Mouse (Mus musculus): Measurements from ENCODE around the gene H2-T3. TPM values are rescaled to one million over a fixed set of nuclear protein-coding genes. Genes with fewer than 3 reads are reported as not detected.
A peak's percentile ranks its signal among the peaks of the same experiment; 100 is the strongest.
"Not testable (repeated sequence)": the region's sequence is repeated elsewhere in the genome, so short reads cannot be mapped to it uniquely, and the experiment has no call there.

H2-T3 gene
- polyA plus RNA-seq (2015; fragmentation: Nextera tagmentation; extraction: Ambion mirVana): 0.12 TPM in 2 replicates

DNA sequence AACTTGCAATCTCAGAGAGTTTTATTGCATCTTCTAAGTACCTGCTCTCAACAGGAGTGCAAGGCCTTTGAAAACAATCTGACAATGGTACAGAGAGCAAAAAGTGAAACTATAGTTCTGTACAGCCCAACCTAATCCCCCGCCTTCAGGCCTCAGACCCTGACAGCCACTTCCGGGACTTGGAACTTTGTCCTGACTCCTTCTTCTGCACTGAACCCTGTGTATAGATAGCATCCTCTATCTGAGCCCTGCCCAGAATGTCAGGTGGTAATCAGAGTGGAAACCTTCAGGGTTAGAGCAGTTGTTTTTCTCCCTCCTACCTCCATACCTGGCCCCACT, at the start of gene H2-T3:
H2-T3 (minus strand) TSS at position 119 of the 339 bp plus-strand sequence.
- TF ChIP-seq EP300 (IDR thresholded peaks at IDR 0.05) (no peak), CTCF (IDR thresholded peaks at IDR 0.05) (no peak)
- Histone ChIP-seq H3K36me3 (ENCODE audit: insufficient read depth, low read length) (no peaks in the 10 kb centered on the region), H3K4me2 (replicated peaks; ENCODE audit: low read depth, low read length) (no peak within 1 kb of the TSS), H3K27me3 (replicated peaks; ENCODE audit: insufficient read depth, low read length) (no peaks in the 10 kb centered on the region), H3K9me3 (ENCODE audit: low read length) (no peaks in the 10 kb centered on the region), H3K27ac (ENCODE audit: low read length) (no peak within 1 kb of the TSS), H3K4me3 (ENCODE audit: low read depth, low read length) (no peak within 1 kb of the TSS), H3K9ac (replicated peaks; ENCODE audit: low read depth) (no peak within 1 kb of the TSS), H3K4me1 (ENCODE audit: insufficient read depth, low read depth, low read length) (no peaks in the 10 kb centered on the region)
- ATAC-seq: no peak
- WGBS: 62% methylated on average over 2 of the region's 2 CpGs
- DNase-seq (ENCODE audit: low spot score): no peak

DNA sequence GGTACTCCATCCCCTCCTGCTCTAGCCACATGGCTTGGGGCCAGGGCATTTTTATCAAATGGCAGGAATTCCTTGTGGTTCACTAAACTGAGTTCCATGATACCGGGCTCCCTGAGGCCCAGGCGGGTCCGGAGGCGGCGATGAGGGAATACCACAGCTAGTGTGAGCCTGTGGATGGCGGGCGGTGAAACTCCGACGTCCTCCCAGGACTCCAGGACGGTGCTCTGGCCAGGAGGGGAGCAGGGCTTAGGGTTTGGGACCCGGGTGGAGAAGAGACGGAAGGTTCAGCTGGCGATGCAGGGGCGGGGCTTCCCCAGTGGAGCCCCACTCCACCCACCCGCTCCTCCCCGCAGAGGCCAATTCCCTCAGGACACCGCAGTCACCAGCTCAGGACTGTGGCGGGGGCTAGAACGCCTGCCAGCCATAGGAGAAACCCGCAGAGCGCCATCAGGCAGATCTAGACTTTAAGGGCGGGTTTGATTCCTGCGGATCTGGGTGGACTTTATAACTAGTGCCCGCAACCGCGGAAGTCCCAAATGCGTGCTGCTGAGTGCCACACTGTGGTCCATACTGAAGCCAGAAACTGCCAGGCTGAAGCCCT, 47.3 kb upstream of the H2-T3 start:
- WGBS: 1% methylated on average over 26 of the region's 27 CpGs
- ATAC-seq (peak; percentile 72), DNase-seq (ENCODE audit: low spot score) (no peak)
- no peaks in the 10 kb centered on the region for H3K36me3 ChIP-seq (ENCODE audit: insufficient read depth, low read length)
- no peak overlapping the region for H3K27ac ChIP-seq (ENCODE audit: low read length)
- H3K4me1 ChIP-seq (ENCODE audit: insufficient read depth, low read depth, low read length): no peaks in the 10 kb centered on the region
- no peak for TF ChIP-seq CTCF (IDR thresholded peaks at IDR 0.05)
- TF ChIP-seq EP300 (IDR thresholded peaks at IDR 0.05): no peak
- peak overlapping the region; percentile 32; the same call in 1 of the 2 replicates for H3K9ac ChIP-seq (replicated peaks; ENCODE audit: low read depth)
- peak overlapping the region; percentile 39 for H3K4me3 ChIP-seq (ENCODE audit: low read depth, low read length)
- H3K9me3 ChIP-seq (ENCODE audit: low read length): no peaks in the 10 kb centered on the region
- peak overlapping the region; percentile 66 for H3K4me2 ChIP-seq (replicated peaks; ENCODE audit: low read depth, low read length)
- no peaks in the 10 kb centered on the region for H3K27me3 ChIP-seq (replicated peaks; ENCODE audit: insufficient read depth, low read length)

DNA sequence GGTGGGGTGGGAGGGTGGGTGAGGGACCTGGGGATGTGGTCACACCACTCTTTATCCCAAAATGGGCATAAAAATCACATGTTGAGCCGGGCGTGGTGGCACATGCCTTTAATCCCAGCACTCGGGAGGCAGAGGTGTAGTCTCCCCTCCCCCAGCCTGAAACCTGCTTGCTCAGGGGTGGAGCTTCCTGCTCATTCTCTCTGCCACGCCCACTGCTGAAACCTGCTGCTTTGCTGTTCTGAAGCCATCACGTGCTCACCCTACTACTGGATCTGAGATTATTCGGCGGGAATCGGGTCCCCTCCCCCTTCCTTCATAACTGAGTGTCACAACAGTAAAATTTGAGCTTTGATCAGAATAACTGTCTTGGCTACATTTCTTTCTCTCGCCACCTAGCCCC, 45.2 kb upstream of the H2-T3 start:
- H3K9ac ChIP-seq (replicated peaks; ENCODE audit: low read depth); H3K4me3 ChIP-seq (ENCODE audit: low read depth, low read length); ATAC-seq; H3K27me3 ChIP-seq (replicated peaks; ENCODE audit: insufficient read depth, low read length); H3K36me3 ChIP-seq (ENCODE audit: insufficient read depth, low read length); H3K4me2 ChIP-seq (replicated peaks; ENCODE audit: low read depth, low read length); DNase-seq (ENCODE audit: low spot score); H3K4me1 ChIP-seq (ENCODE audit: insufficient read depth, low read depth, low read length); H3K27ac ChIP-seq (ENCODE audit: low read length); H3K9me3 ChIP-seq (ENCODE audit: low read length): not testable (repeated sequence)
- WGBS: 12% methylated on average over 8 of the region's 9 CpGs

DNA sequence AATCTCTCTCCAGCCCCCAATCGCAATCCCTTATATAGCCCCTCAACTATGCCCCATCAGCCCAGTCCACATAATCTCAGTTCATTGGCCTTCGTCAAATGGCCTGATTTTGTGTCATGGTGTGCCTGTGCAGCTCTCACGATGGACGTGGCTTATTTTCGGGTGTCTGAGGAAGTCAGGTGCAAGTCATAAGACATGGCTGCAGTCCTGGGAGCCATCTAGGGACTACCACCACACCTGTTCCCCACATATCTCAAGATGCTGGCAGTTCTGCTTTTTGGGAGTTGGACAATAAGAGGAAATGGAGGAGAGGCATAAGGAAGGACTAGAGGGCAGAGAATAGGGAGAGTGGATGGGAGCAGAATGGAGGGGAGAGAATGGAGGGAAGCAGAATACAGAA, 43.5 kb upstream of the H2-T3 start:
- Histone ChIP-seq H3K27ac (ENCODE audit: low read length) (no peak overlapping the region), H3K27me3 (replicated peaks; ENCODE audit: insufficient read depth, low read length) (peaks cover 7% of the 10 kb centered on the region), H3K4me3 (ENCODE audit: low read depth, low read length) (no peak overlapping the region), H3K36me3 (ENCODE audit: insufficient read depth, low read length) (no peaks in the 10 kb centered on the region), H3K9ac (replicated peaks; ENCODE audit: low read depth) (no peak overlapping the region), H3K9me3 (ENCODE audit: low read length) (no peaks in the 10 kb centered on the region), H3K4me2 (replicated peaks; ENCODE audit: low read depth, low read length) (no peak overlapping the region), H3K4me1 (ENCODE audit: insufficient read depth, low read depth, low read length) (no peaks in the 10 kb centered on the region)
- ATAC-seq: no peak
- TF ChIP-seq CTCF (IDR thresholded peaks at IDR 0.05): no peak
- TF ChIP-seq EP300 (IDR thresholded peaks at IDR 0.05): no peak
- WGBS: 74% methylated on average over 5 of the region's 5 CpGs
- no peak for DNase-seq (ENCODE audit: low spot score)

DNA sequence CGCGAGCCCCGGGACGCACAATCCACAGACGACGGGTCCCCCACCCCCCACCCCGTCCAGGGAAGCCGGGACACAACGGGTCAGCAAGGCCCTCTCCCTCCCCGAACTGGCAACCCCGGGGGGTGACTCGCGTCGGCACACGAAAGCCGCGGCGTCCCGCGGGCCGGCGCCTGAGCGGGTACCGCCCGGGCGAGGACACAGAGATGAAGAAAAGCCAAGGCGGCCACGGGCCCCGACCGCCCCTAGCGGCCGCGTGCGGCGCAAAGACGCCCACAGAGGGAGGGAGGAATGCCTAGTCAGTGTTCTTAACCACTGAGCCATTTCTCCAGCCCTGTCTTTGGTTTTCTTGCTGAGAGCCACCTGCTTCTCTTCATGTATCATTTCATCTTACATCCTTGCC, 41.2 kb upstream of the H2-T3 start:
- peaks cover 7% of the 10 kb centered on the region for H3K27me3 ChIP-seq (replicated peaks; ENCODE audit: insufficient read depth, low read length)

DNA sequence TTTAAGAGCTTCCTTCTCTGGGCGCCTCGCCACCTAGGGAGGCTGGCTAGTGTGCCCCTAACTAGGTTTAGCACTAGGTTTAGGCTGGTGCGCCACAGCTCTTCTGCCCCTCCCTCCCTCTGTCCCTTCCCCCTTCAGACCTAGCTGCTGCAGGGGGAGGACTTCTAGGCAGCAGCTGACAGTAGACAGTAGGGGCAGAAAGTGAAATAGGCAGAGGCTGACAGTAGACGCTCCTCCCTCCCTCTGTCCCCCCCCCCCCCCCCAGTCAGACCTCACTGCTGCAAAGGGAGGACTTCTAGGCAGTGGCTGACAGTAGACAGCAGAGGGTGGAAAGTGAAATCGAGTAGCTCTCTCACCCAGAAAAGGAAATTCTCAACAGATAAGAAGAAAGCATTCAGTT, 39.0 kb upstream of the H2-T3 start:
- peaks cover 22% of the 10 kb centered on the region for H3K27me3 ChIP-seq (replicated peaks; ENCODE audit: insufficient read depth, low read length)
- no peak overlapping the region for H3K9ac ChIP-seq (replicated peaks; ENCODE audit: low read depth)
- no peak for DNase-seq (ENCODE audit: low spot score)
- no peak overlapping the region for H3K27ac ChIP-seq (ENCODE audit: low read length)
- TF ChIP-seq CTCF (IDR thresholded peaks at IDR 0.05): no peak
- TF ChIP-seq EP300 (IDR thresholded peaks at IDR 0.05): no peak
- no peaks in the 10 kb centered on the region for H3K36me3 ChIP-seq (ENCODE audit: insufficient read depth, low read length)
- no peak overlapping the region for H3K4me3 ChIP-seq (ENCODE audit: low read depth, low read length)
- no peaks in the 10 kb centered on the region for H3K9me3 ChIP-seq (ENCODE audit: low read length)
- no peaks in the 10 kb centered on the region for H3K4me1 ChIP-seq (ENCODE audit: insufficient read depth, low read depth, low read length)
- no peak for ATAC-seq
- 0% methylated on average over 5 of the region's 5 CpGs for WGBS
- H3K4me2 ChIP-seq (replicated peaks; ENCODE audit: low read depth, low read length): no peak overlapping the region

More for the DNA sequence above, 41.2 kb upstream of the H2-T3 start:
- Histone ChIP-seq H3K4me1 (ENCODE audit: insufficient read depth, low read depth, low read length) (no peaks in the 10 kb centered on the region), H3K4me3 (ENCODE audit: low read depth, low read length) (no peak overlapping the region), H3K4me2 (replicated peaks; ENCODE audit: low read depth, low read length) (no peak overlapping the region), H3K27ac (ENCODE audit: low read length) (no peak overlapping the region), H3K36me3 (ENCODE audit: insufficient read depth, low read length) (no peaks in the 10 kb centered on the region), H3K9ac (replicated peaks; ENCODE audit: low read depth) (no peak overlapping the region), H3K9me3 (ENCODE audit: low read length) (no peaks in the 10 kb centered on the region)
- ATAC-seq (no peak), DNase-seq (ENCODE audit: low spot score) (peak; percentile 97)
- 12% methylated on average over 34 of the region's 36 CpGs for WGBS
- TF ChIP-seq CTCF (IDR thresholded peaks at IDR 0.05) (peak; percentile 82), EP300 (IDR thresholded peaks at IDR 0.05) (no peak)

DNA sequence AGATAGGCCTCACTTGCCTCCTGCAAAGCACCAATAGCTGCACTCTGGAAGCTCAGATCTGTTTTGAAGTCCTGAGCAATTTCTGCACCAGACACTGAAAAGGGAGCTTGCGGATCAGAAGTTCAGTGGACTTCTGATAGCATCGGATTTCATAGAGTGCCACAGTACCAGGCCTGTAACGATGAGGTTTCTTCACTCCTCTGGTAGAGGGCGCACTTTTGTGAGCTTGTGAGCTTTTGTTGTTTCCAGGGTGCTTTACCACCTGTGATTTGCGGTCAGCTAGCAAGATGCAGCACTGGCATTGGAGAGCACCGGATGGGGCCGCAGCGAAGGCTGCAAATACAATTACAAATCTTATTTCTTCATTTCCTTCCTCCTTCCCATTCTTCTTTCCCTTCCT, 36.8 kb upstream of the H2-T3 start:
- ATAC-seq: no peak

More for the DNA sequence above, 36.8 kb upstream of the H2-T3 start:
- H3K27ac ChIP-seq (ENCODE audit: low read length): no peak overlapping the region
- DNase-seq (ENCODE audit: low spot score): peak; percentile 52
- WGBS: 21% methylated on average over 8 of the region's 8 CpGs
- TF ChIP-seq EP300 (IDR thresholded peaks at IDR 0.05) (no peak), CTCF (IDR thresholded peaks at IDR 0.05) (peak; percentile 64)
- H3K4me2 ChIP-seq (replicated peaks; ENCODE audit: low read depth, low read length): no peak overlapping the region
- no peaks in the 10 kb centered on the region for H3K4me1 ChIP-seq (ENCODE audit: insufficient read depth, low read depth, low read length)
- no peaks in the 10 kb centered on the region for H3K9me3 ChIP-seq (ENCODE audit: low read length)
- no peak overlapping the region for H3K4me3 ChIP-seq (ENCODE audit: low read depth, low read length)
- H3K9ac ChIP-seq (replicated peaks; ENCODE audit: low read depth): no peak overlapping the region
- no peaks in the 10 kb centered on the region for H3K36me3 ChIP-seq (ENCODE audit: insufficient read depth, low read length)
- H3K27me3 ChIP-seq (replicated peaks; ENCODE audit: insufficient read depth, low read length): peaks cover 22% of the 10 kb centered on the region

Measured in lung, postnatal 0 days (tissue).